Mouse (Mus musculus): ENCODE data around the gene Haus3.

Gene Haus3

DNA sequence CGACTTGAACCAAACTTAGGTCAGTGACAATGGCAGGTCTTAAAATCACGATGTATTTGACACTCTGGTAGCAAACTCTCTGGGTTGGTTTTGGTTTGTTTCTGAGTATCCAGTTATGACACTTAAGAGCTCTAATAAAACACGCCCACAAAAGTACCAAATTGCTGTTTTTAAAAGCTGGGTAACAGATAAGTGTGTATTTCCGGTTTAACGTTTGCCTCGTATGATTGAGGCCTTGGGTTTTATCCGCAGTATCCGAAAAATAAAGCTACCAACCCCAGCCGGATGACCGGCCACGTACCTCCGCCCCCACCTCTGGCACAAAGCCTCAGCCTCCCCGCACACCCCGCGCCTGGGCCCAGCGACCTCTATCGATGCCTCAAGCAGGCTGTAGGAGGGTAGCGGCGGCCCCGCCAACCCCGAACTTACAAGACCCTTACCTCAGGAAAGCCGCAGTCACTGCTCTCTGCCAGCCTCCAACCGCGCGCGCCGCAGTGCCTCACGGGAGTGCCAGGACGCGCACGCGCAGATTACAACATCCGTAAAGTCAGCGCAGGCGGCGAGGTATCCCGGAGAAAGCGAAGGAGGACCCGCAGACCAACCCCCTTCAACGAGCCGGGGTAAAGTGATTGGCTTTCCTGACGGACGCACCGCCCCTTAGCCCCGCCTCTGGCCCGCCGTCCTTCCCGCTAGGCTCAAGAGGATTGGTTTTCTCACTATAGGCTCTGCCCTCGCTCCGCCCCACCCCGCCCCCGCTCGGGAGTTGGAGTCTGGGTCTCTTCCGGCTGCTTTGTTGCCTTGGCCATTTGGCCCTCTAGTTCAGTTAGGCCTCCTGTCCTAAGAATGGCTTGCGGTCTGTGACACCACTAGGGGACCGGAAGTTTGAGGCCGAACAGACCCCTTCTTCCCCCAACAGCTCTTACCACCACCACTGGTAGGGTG lies at the start of gene Haus3, which contains the start of gene Poln:
Haus3 (minus strand) TSS at position 578 of the 942 bp plus-strand sequence.
Poln (minus strand) TSS at position 499 of the 942 bp plus-strand sequence.
- DNase-seq (ENCODE audit: low spot score), result peak; percentile 96

GRCm38 (mm10) chr5:34218672-34219071 lies 49.3 kb upstream of the Haus3 start:
- no peak for DNase-seq (ENCODE audit: low spot score)

- DNase-seq (ENCODE audit: low spot score), result no peak
These were observed 48.4 kb upstream of the Haus3 start for GRCm38 (mm10) chr5:34217756-34218155.

DNA sequence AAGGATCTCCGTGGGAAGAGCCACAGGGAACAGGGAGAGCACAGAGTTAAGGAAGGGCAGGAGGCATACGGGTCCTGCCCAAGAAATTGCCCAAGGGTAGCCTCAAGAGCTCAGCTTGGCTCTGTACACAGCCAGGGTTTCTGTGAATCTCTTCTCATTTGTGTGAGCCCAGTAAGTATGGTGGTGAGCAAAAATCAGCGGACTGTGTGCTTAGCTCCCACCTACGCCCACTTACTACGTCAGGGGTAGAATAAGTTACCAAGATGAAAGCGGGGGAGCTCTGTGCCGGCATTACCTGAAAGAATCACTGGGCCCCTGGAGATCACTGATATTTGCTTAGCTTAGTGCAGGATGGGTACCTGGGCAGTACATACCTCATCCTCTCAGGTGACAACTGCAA lies 46.7 kb upstream of the Haus3 start:
- no peak for DNase-seq (ENCODE audit: low spot score)

GRCm38 (mm10) chr5:34213659-34214058 lies 44.3 kb upstream of the Haus3 start:
- DNase-seq (ENCODE audit: low spot score), result no peak

- peak; percentile 65 for DNase-seq (ENCODE audit: low spot score)
These were observed 41.0 kb upstream of the Haus3 start for GRCm38 (mm10) chr5:34210279-34210678.

DNA sequence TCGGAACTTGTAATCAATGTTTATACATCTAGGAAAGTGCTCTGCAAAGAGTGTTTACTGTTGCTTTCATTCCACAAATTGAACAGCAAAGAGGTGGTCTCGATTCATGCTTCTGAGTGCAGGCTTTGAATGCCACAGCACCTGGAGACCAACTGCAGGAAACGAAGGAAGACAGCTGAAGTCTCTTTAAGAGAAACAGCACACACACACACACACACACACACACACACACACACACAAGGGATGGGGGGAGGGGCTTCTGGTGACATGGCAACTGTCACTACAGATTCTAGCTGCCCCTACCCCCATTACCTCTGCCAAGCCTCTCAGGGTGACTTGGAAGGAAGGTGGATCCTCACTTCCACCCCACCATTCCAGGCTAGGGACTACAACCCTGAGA lies 38.2 kb upstream of the Haus3 start:
- DNase-seq (ENCODE audit: low spot score), result no peak

- DNase-seq (ENCODE audit: low spot score), result no peak
These were observed 36.5 kb upstream of the Haus3 start for GRCm38 (mm10) chr5:34205788-34206187.

- DNase-seq (ENCODE audit: low spot score), result no peak
These were observed 35.6 kb upstream of the Haus3 start for GRCm38 (mm10) chr5:34204911-34205310.

DNA sequence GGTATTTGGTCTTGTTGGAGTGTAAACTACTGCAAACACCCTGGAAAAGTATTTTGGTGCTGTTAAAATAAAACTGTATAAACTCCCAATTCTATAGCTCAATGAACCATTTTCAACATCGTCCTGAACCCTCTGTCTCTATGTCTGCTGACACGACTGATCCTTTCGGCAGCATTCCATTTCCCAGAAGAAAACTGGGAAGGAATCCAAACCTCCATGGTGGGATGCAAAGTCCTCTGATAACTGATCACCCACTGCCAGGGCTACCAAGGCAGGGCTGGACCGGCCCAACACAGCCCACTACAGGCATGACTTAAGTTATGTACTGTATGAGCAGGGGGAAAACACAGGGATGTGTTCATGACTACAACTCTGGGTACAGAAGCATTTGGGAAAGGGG lies 32.7 kb upstream of the Haus3 start:
- DNase-seq (ENCODE audit: low spot score), result no peak

- DNase-seq (ENCODE audit: low spot score), result no peak
These were observed 32.1 kb upstream of the Haus3 start for GRCm38 (mm10) chr5:34201396-34201795.

DNA sequence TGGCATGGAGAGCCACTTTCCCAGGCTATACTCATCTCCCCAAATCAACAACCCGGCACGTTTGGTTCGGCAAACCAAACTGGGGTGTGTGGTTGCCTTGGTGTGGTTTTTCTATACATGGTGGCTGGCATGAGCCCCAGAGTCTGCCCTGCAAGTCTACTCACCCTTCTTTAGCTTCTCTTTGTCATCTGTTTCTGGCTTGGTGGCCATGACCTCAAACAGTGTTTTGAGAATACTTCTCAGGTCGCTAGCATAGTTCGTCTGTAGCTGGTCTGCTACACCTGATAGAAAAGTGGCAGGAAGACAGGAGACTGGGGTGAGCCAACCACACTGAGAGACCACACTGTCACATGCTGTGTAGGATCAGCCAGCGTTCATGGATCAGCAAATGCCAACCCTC lies 29.3 kb upstream of the Haus3 start:
- DNase-seq (ENCODE audit: low spot score), result no peak

GRCm38 (mm10) chr5:34197243-34197642 lies 27.9 kb upstream of the Haus3 start:
- DNase-seq (ENCODE audit: low spot score), result no peak

GRCm38 (mm10) chr5:34196423-34196822 lies 27.1 kb upstream of the Haus3 start:
- no peak for DNase-seq (ENCODE audit: low spot score)

GRCm38 (mm10) chr5:34195786-34196185 lies 26.5 kb upstream of the Haus3 start:
- no peak for DNase-seq (ENCODE audit: low spot score)

GRCm38 (mm10) chr5:34194975-34195662 lies 25.8 kb upstream of the Haus3 start:
- no peak for DNase-seq (ENCODE audit: low spot score)

- no peak for DNase-seq (ENCODE audit: low spot score)
These were observed 25.1 kb upstream of the Haus3 start for GRCm38 (mm10) chr5:34194426-34194825.

DNA sequence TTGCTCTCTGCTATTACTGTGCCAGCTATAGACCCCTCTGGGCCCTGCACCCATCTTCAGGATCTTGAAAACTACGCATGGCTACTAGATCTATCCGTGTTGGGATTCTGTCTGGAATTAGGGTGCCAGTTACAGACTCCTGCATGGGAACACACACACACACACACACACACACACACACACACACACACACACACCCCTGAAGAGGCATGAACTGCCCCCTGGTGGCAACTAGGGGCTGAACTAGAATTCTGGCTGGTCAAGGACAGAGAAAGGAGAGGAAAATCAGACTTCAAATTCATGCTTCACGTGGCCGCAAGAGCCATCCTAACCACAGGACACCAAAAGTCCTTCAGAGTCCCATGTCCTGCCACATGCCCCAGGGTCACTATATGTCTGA lies 22.5 kb upstream of the Haus3 start:
- DNase-seq (ENCODE audit: low spot score), result no peak

- DNase-seq (ENCODE audit: low spot score), result peak; percentile 48
These were observed 21.7 kb upstream of the Haus3 start for GRCm38 (mm10) chr5:34191021-34191420.

DNA sequence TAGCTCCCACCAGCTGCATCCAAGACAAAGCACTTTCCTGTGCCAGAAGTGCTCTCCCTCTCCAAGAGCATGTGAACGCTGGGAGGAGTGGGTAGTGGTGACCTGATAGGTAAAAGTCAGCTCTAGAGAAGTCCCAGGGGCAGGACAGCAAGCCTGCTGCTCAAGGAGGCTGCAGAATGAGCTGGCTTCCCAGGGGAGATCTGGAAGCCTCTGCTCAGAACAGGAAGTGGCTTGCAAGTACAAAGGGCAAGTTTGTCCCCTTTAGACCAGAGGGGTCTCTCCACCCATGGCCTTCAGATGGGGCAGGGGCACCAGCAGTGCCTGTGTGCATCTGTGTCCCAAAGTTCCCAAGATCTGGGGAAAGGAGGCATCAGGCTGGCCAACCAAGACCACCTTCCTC lies 20.2 kb upstream of the Haus3 start:
- DNase-seq (ENCODE audit: low spot score), result no peak

DNA sequence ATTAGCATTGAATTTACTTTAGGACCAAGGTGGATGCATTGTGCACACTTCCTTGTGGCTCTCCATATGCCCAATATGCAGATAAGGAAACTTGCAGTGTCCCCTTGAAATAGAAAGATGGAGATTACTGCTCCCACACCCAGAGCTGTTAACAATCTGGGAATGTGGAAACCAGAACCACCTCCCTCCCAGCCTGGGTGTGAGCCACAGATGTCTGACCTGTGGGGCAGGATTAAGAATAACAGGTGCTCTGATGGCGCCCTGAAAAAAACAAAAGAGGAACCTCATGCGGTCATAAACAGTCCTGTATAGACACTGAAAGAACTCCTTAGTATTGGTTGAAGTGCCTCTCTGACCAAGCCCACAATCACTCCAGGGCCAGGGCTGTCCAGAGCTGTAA lies 19.5 kb upstream of the Haus3 start:
- no peak for DNase-seq (ENCODE audit: low spot score)

DNA sequence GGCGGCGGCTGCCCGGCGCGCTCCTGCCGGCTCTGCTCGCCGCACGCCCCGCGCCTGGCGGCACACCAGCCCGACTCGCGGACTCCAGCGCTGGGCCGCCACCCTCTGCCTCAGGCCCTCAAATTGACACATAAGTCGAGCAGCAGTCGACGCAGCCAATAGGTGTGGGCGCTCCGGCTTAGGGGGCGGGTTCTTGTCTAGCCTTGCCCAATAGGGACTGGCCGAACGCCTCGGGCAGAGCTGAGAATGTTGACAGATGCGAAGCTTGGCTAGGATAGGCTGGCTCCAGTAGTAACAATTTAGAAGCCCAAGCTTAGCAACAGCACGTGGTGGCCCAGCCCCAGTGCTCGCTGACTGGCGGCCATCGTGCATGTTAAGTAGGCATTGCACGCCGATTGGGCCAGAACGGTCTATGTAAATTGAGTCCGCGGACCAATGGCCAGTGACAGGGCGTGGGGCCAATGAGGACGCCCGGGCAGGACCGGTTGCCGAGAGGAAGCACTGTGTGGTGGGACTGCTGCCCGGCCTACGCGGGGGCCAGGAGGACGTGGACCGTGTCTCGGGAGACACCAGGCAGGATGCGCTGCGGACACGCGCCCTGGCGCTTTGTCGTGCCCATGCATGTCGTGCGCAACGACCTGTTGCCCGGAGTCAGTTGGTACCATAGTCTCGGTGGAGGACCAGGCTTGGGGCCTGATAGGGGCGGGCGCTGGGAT lies 18.4 kb upstream of the Haus3 start, which contains the start of gene Mxd4:
Mxd4 (minus strand) TSS at position 120 of the 716 bp plus-strand sequence.
- peak; percentile 97 for DNase-seq (ENCODE audit: low spot score)

All from ovary, postnatal 36 days (tissue).